Mouse (Mus musculus) CH12.LX (cell line): ENCODE measurements at regions not wholly inside any gene's neighbourhood (a gene's known extent, or its start where the extent isn't known, plus 50 kb on each side); places are given as distances from the start of the nearest gene placed in this dataset.

Experiments used
- DNase-seq: peaks from one replicate; pipeline ENCODE4 v3.0.0-alpha.2; 2013; ENCODE audit errors: extremely low read depth
- H3K27ac ChIP-seq: 2 replicates; pipeline ENCODE4 v1.5.1; 2012; ENCODE audit warnings: low read depth, mild to moderate bottlenecking, control low read depth, moderate library complexity; ENCODE audit not compliant: insufficient read depth
- H3K27me3 ChIP-seq: replicated peaks from 2 replicates; pipeline ENCODE3; 2012; ENCODE audit warnings: inconsistent platforms
- H3K36me3 ChIP-seq, 2 experiments: replicated peaks in 1 of 2; 2 replicates each; pipeline versions ENCODE3 to v1.6.1; 2012; ENCODE audit warnings: inconsistent platforms in 1 of 2, low read length in 1 of 2, mild to moderate bottlenecking in 1 of 2, mixed read lengths in 1 of 2, moderate library complexity in 1 of 2; ENCODE audit not compliant: control insufficient read depth in 1 of 2, insufficient read depth in 1 of 2
- H3K4me1 ChIP-seq, 2 experiments: 2 replicates each; pipeline ENCODE4 v1.6.1; 2012; ENCODE audit warnings: inconsistent platforms in 1 of 2, moderate library complexity in 1 of 2; ENCODE audit not compliant: insufficient read depth in 2 of 2, control insufficient read depth in 1 of 2
- H3K4me2 ChIP-seq: 2 replicates; pipeline ENCODE4 v1.6.1; 2012; ENCODE audit warnings: low read depth, mild to moderate bottlenecking, control low read depth; ENCODE audit not compliant: poor library complexity, insufficient read depth, severe bottlenecking
- H3K4me3 ChIP-seq, 3 experiments: fragments of 150-350 bp in 1 of 3; sonication (generic) in 1 of 3; replicated peaks in 1 of 3; 2 replicates each; pipeline versions ENCODE3 to v1.5.1; 2011 to 2012; ENCODE audit warnings: low read depth in 2 of 3, low read length in 2 of 3, mild to moderate bottlenecking in 2 of 3, moderate library complexity in 2 of 3, control low read depth in 1 of 3, improper control_type of control experiment in 1 of 3, inconsistent platforms in 1 of 3, mixed read lengths in 1 of 3; ENCODE audit not compliant: poor library complexity in 1 of 3
- H3K79me2 ChIP-seq: replicated peaks from 2 replicates; pipeline ENCODE4 v1.6.1; 2012; ENCODE audit warnings: mild to moderate bottlenecking, moderate library complexity; ENCODE audit not compliant: control insufficient read depth, poor library complexity, insufficient read depth, severe bottlenecking; ENCODE audit errors: extremely low read depth
- H3K9ac ChIP-seq: 2 replicates; pipeline ENCODE4 v1.6.1; 2012; ENCODE audit warnings: low read depth, mild to moderate bottlenecking, control low read depth, moderate library complexity; ENCODE audit not compliant: insufficient read depth
- H3K9me3 ChIP-seq: replicated peaks from 2 replicates; pipeline ENCODE3; 2012; ENCODE audit warnings: low read length, inconsistent platforms, mixed read lengths
- CHD2 ChIP-seq: IDR thresholded peaks from 2 replicates; pipeline ENCODE4 v1.6.1; 2011; ENCODE audit warnings: low read length, improper control_type of control experiment
- E2F4 ChIP-seq: IDR thresholded peaks from 2 replicates; pipeline ENCODE4 v1.6.1; 2011; ENCODE audit warnings: low read depth, low read length, improper control_type of control experiment; ENCODE audit not compliant: insufficient replicate concordance
- ELF1 ChIP-seq: IDR thresholded peaks from 2 replicates; pipeline ENCODE4 v1.6.1; 2014; ENCODE audit warnings: low read depth, mild to moderate bottlenecking, inconsistent platforms, low read length, improper control_type of control experiment
- EP300 ChIP-seq: IDR thresholded peaks from 2 replicates; pipeline ENCODE4 v1.6.1; 2011; ENCODE audit warnings: low read length, improper control_type of control experiment
- ETS1 ChIP-seq: conservative IDR thresholded peaks from 2 replicates; pipeline ENCODE4 v1.6.1; 2012; ENCODE audit warnings: low read depth, mild to moderate bottlenecking, inconsistent platforms, low read length, improper control_type of control experiment, moderate library complexity
- HCFC1 ChIP-seq: IDR thresholded peaks from 2 replicates; pipeline ENCODE4 v1.6.1; 2012; ENCODE audit warnings: low read depth, mild to moderate bottlenecking, inconsistent platforms, low read length, improper control_type of control experiment
- JUN ChIP-seq: IDR thresholded peaks from 2 replicates; pipeline ENCODE4 v1.6.1; 2011; ENCODE audit warnings: low read depth, mild to moderate bottlenecking, low read length, improper control_type of control experiment, moderate library complexity; ENCODE audit not compliant: insufficient read depth
- JUND ChIP-seq: conservative IDR thresholded peaks from 2 replicates; pipeline ENCODE4 v1.6.1; 2011; ENCODE audit warnings: low read depth, low read length, improper control_type of control experiment
- MAX ChIP-seq: IDR thresholded peaks from 2 replicates; pipeline ENCODE4 v1.6.1; 2011; ENCODE audit warnings: low read length, improper control_type of control experiment
- MAZ ChIP-seq: IDR thresholded peaks from 2 replicates; pipeline ENCODE4 v1.6.1; 2012; ENCODE audit warnings: low read depth, mild to moderate bottlenecking, inconsistent platforms, low read length, improper control_type of control experiment, moderate library complexity
- MYC ChIP-seq: IDR thresholded peaks from 2 replicates; pipeline ENCODE4 v1.6.1; 2011; ENCODE audit warnings: low read depth, mild to moderate bottlenecking, improper control_type of control experiment, low read length
- PAX5 ChIP-seq: IDR thresholded peaks from 2 replicates; pipeline ENCODE4 v1.6.1; 2012; ENCODE audit warnings: low read length, inconsistent platforms, mixed read lengths
- POLR2A ChIP-seq: IDR thresholded peaks from 2 replicates; pipeline ENCODE4 v1.6.1; 2011; ENCODE audit warnings: low read depth, mild to moderate bottlenecking, improper control_type of control experiment, low read length
- POLR2AphosphoS2 ChIP-seq: IDR thresholded peaks from 2 replicates; pipeline ENCODE4 v1.6.1; 2011; ENCODE audit warnings: low read depth, low read length, improper control_type of control experiment
- SIN3A ChIP-seq: IDR thresholded peaks from 2 replicates; pipeline ENCODE4 v1.6.1; 2012; ENCODE audit warnings: low read length, improper control_type of control experiment, inconsistent platforms
- SMC3 ChIP-seq: IDR thresholded peaks from 2 replicates; pipeline ENCODE4 v1.6.1; 2011; ENCODE audit warnings: low read depth, low read length, improper control_type of control experiment
- UBTF ChIP-seq: IDR thresholded peaks from 2 replicates; pipeline ENCODE4 v1.6.1; 2012; ENCODE audit warnings: low read depth, mild to moderate bottlenecking, inconsistent platforms, low read length, improper control_type of control experiment, moderate library complexity
- ZC3H11A ChIP-seq: IDR thresholded peaks from 2 replicates; pipeline ENCODE4 v1.6.1; 2012; ENCODE audit warnings: low read depth, mild to moderate bottlenecking, inconsistent platforms, low read length, improper control_type of control experiment
- ZMIZ1 ChIP-seq: IDR thresholded peaks from 2 replicates; pipeline ENCODE4 v1.6.1; 2012; ENCODE audit warnings: low read depth, mild to moderate bottlenecking, inconsistent platforms, low read length, improper control_type of control experiment
- dilution Hi-C: fragments of 300-500 bp; cut with MboI; formaldehyde crosslinking; loops from 2 replicates; pipeline ENCODE4 v1.14.3; 2020; ENCODE audit warnings: low sequenced_read_pairs; ENCODE audit not compliant: extremely low pct_unique_long_range_greater_than_20kb, extremely low pct_ligation_motif_present
- in situ Hi-C: fragments of 300-500 bp; cut with MboI; formaldehyde crosslinking; loops from 3 replicates; pipeline ENCODE4 v1.14.3; 2019; ENCODE audit warnings: low sequenced_read_pairs, low pct_ligation_motif_present, low pct_unique_long_range_greater_than_20kb, mixed read lengths

DNA sequence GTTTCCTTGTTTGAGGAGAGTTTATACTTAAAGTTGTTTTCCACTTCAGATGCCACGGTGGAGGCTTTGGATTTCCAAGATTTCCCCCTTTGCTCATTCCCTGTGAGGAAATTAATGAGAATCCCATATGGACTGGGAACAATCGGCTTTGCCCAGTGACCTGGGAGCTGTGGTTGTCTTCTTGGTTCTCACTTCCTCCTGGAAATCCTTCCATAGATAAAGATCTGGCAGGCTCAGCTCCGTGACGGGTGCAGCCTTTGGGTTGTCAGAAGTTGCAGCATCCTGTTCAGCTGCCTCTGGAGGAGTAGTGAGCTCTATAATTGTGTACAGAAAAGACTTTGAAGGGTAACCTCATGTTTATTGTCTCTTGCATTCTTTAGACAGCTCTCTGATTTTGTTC is 78.8 kb upstream of the Ankrd28 start:
- dilution Hi-C loops (no loop called here), in situ Hi-C loops (no loop called here)
- no peak for DNase-seq
- Histone ChIP-seq H3K4me1 (no peaks in the 10 kb centered on the region), H3K4me3 (no peak overlapping the region), H3K27me3 (no peaks in the 10 kb centered on the region), H3K9ac (no peak overlapping the region), H3K36me3 (no peaks in the 10 kb centered on the region), H3K4me2 (no peak overlapping the region), H3K9me3 (no peaks in the 10 kb centered on the region), H3K27ac (no peak overlapping the region), H3K79me2 (no peaks in the 10 kb centered on the region)
- TF ChIP-seq ELF1: no peak
- TF ChIP-seq SMC3: no peak
- TF ChIP-seq MAX: no peak
- no peak for TF ChIP-seq ETS1
- TF ChIP-seq SIN3A: no peak
- no peak for TF ChIP-seq UBTF
- no peak for TF ChIP-seq JUN
- TF ChIP-seq E2F4: no peak
- TF ChIP-seq ZC3H11A: no peak
- no peak for TF ChIP-seq POLR2AphosphoS2

DNA sequence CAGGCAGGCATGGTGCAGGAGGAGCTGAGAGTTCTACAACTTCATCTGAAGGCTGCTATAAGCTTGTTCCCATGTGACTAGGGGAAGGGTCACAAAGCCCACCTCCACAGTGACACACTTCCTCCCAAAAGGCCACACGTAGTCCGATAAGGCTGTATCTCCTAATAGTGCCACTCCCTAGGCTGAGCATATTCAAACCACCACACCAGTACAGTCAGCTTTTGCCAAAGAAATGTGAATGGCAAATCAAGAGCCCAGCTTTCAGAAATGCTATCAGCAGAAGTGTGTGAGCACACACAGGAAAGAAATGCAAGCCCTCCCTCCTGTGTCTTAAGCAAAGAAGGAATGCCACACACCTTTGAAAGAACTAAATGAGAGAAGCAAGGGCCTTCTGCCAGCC is 80.4 kb upstream of the Ankrd28 start:
- Histone ChIP-seq H3K27ac (no peak overlapping the region), H3K4me3 (no peak overlapping the region), H3K79me2 (no peaks in the 10 kb centered on the region), H3K4me1 (no peaks in the 10 kb centered on the region), H3K36me3 (no peaks in the 10 kb centered on the region), H3K9ac (no peak overlapping the region), H3K9me3 (peaks cover 3% of the 10 kb centered on the region), H3K27me3 (peaks cover 2% of the 10 kb centered on the region), H3K4me2 (no peak overlapping the region)
- dilution Hi-C loops (no loop called here), in situ Hi-C loops (no loop called here)
- TF ChIP-seq SMC3 (no peak), ZMIZ1 (no peak), ZC3H11A (no peak), EP300 (no peak), HCFC1 (no peak), ELF1 (no peak), JUND (no peak), CHD2 (no peak), MYC (no peak), JUN (no peak), PAX5 (no peak), POLR2A (no peak), MAZ (no peak)
- no peak for DNase-seq
